Mouse (Mus musculus): ENCODE results near the gene Ina.

DNA sequence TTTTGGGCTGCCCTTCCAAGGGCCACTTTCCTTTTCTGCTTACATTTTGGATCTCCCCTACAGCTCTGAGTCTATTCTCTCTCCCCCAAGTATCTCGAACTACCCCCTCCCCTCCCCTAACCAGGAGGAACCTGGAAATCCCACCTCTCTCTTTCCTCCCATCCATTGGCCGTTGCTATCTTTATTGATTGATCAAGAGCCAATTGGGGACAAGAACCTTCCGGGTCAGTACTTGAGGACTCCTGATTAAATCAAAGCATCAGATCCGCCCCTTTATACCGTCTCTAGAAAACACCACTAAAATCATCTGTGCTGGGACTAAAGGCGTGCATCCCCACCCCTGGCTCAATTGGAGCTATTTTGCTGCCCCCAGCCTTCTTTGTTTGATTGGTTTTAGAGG, 33.0 kb upstream of the Ina start:
- no peak for TF ChIP-seq POLR2A (IDR thresholded peaks at IDR 0.05; ENCODE audit: low read depth, low read length)
- TF ChIP-seq CTCF (conservative IDR thresholded peaks at IDR 0.05; ENCODE audit: insufficient read depth, insufficient read length, low read depth, low read length) = no peak

Measured in kidney, adult 2 months (tissue).